Mouse (Mus musculus) MEL (cell line): ENCODE results near the gene Agtr1a. TPM values are rescaled to one million over a fixed set of nuclear protein-coding genes. Genes with fewer than 3 reads are reported as not detected.

ENCODE experiments used
- DNase-seq: peaks from one replicate; pipeline ENCODE4 v3.0.0; 2011; ENCODE audit warnings: low read depth, low spot score
- H3K27ac ChIP-seq: 2 replicates; pipeline ENCODE4 v1.5.1; 2012; ENCODE audit warnings: low read depth, mild to moderate bottlenecking, control low read depth, low read length, moderate library complexity; ENCODE audit not compliant: control insufficient read depth
- H3K27me3 ChIP-seq, 2 experiments: fragments of 150-350 bp in 1 of 2; sonication (generic) in 1 of 2; 2 replicates each; pipeline ENCODE4 v1.6.1; 2012; ENCODE audit warnings: low read length in 2 of 2, mild to moderate bottlenecking in 2 of 2, improper control_type of control experiment in 1 of 2, moderate library complexity in 1 of 2; ENCODE audit not compliant: insufficient read depth in 2 of 2, control insufficient read depth in 1 of 2
- H3K36me3 ChIP-seq, 2 experiments: 2 replicates each; pipeline ENCODE4 v1.6.1; 2012 to 2014; ENCODE audit warnings: low read length in 2 of 2, improper control_type of control experiment in 1 of 2, inconsistent platforms in 1 of 2, mild to moderate bottlenecking in 1 of 2; ENCODE audit not compliant: insufficient read depth in 2 of 2, control insufficient read depth in 1 of 2
- H3K4me1 ChIP-seq, 2 experiments: fragments of 150-350 bp in 1 of 2; sonication (generic) in 1 of 2; 2 replicates each; pipeline ENCODE4 v1.6.1; 2012; ENCODE audit warnings: low read length in 2 of 2, improper control_type of control experiment in 1 of 2, mild to moderate bottlenecking in 1 of 2; ENCODE audit not compliant: insufficient read depth in 2 of 2, control insufficient read depth in 1 of 2
- H3K4me3 ChIP-seq, 2 experiments: fragments of 150-350 bp in 1 of 2; sonication (generic) in 1 of 2; 2 replicates each; pipeline ENCODE4 v1.5.1; 2012; ENCODE audit warnings: low read depth in 2 of 2, low read length in 2 of 2, mild to moderate bottlenecking in 2 of 2, moderate library complexity in 2 of 2, control low read depth in 1 of 2, improper control_type of control experiment in 1 of 2; ENCODE audit not compliant: control insufficient read depth in 1 of 2, insufficient read depth in 1 of 2
- H3K79me2 ChIP-seq: 2 replicates; pipeline ENCODE4 v1.6.1; 2012; ENCODE audit warnings: mild to moderate bottlenecking, low read length, moderate library complexity; ENCODE audit not compliant: control insufficient read depth, poor library complexity, insufficient read depth
- H3K9ac ChIP-seq: 2 replicates; pipeline ENCODE4 v1.6.1; 2012; ENCODE audit warnings: low read depth, mild to moderate bottlenecking, control low read depth, low read length, moderate library complexity; ENCODE audit not compliant: control insufficient read depth, poor library complexity, severe bottlenecking
- H3K9me3 ChIP-seq: fragments of 150-350 bp; sonication (generic); replicated peaks from 2 replicates; pipeline ENCODE4 v1.6.1; 2012; ENCODE audit warnings: mild to moderate bottlenecking, low read length, improper control_type of control experiment, moderate library complexity; ENCODE audit not compliant: insufficient read depth
- CHD1 ChIP-seq: IDR thresholded peaks from 2 replicates; pipeline ENCODE4 v1.6.1; 2012; ENCODE audit warnings: low read depth, mild to moderate bottlenecking, inconsistent platforms, low read length, improper control_type of control experiment
- CHD2 ChIP-seq: IDR thresholded peaks from 2 replicates; pipeline ENCODE4 v1.6.1; 2011; ENCODE audit warnings: low read length, improper control_type of control experiment
- CTCF ChIP-seq, 3 experiments: IDR thresholded peaks in 2 of 3; conservative IDR thresholded peaks in 1 of 3; 2 replicates each; pipeline ENCODE4 v1.5.1; 2011 to 2012; ENCODE audit warnings: low read length in 3 of 3, low read depth in 2 of 3, mild to moderate bottlenecking in 2 of 3, improper control_type of control experiment in 1 of 3, inconsistent platforms in 1 of 3, mixed read lengths in 1 of 3, moderate library complexity in 1 of 3; ENCODE audit not compliant: control insufficient read depth in 1 of 3, insufficient read depth in 1 of 3, poor library complexity in 1 of 3, severe bottlenecking in 1 of 3
- E2F4 ChIP-seq: IDR thresholded peaks from 2 replicates; pipeline ENCODE4 v1.6.1; 2011; ENCODE audit warnings: low read depth, low read length, improper control_type of control experiment, borderline replicate concordance
- EP300 ChIP-seq, 2 experiments: IDR thresholded peaks; 2 replicates each; pipeline ENCODE4 v1.6.1; 2011; ENCODE audit warnings: improper control_type of control experiment in 2 of 2, low read length in 2 of 2, low read depth in 1 of 2, mild to moderate bottlenecking in 1 of 2
- ETS1 ChIP-seq: IDR thresholded peaks from 2 replicates; pipeline ENCODE4 v1.6.1; 2012; ENCODE audit warnings: low read depth, mild to moderate bottlenecking, inconsistent platforms, low read length, improper control_type of control experiment, moderate library complexity
- JUND ChIP-seq: IDR thresholded peaks from 2 replicates; pipeline ENCODE4 v1.6.1; 2011; ENCODE audit warnings: low read depth, mild to moderate bottlenecking, improper control_type of control experiment, low read length
- KAT2A ChIP-seq: conservative IDR thresholded peaks from 2 replicates; pipeline ENCODE4 v1.6.1; 2012; ENCODE audit warnings: low read depth, low read length, improper control_type of control experiment, inconsistent platforms
- MAZ ChIP-seq: IDR thresholded peaks from 2 replicates; pipeline ENCODE4 v1.6.1; 2012; ENCODE audit warnings: low read depth, mild to moderate bottlenecking, inconsistent platforms, low read length, improper control_type of control experiment
- MEF2A ChIP-seq: IDR thresholded peaks from 2 replicates; pipeline ENCODE4 v1.6.1; 2014; ENCODE audit warnings: low read depth, mild to moderate bottlenecking, inconsistent platforms, low read length, improper control_type of control experiment; ENCODE audit not compliant: poor library complexity, insufficient replicate concordance, severe bottlenecking; ENCODE audit errors: extremely low read depth
- MYB ChIP-seq: IDR thresholded peaks from 2 replicates; pipeline ENCODE4 v1.6.1; 2011; ENCODE audit warnings: mild to moderate bottlenecking, low read depth, low read length, improper control_type of control experiment
- NELFE ChIP-seq: IDR thresholded peaks from 2 replicates; pipeline ENCODE4 v1.6.1; 2011; ENCODE audit warnings: low read depth, low read length, improper control_type of control experiment
- NRF1 ChIP-seq: IDR thresholded peaks from 2 replicates; pipeline ENCODE4 v1.6.1; 2014; ENCODE audit warnings: low read depth, mild to moderate bottlenecking, inconsistent platforms, low read length, improper control_type of control experiment, moderate library complexity; ENCODE audit not compliant: poor library complexity, insufficient read depth, severe bottlenecking
- POLR2AphosphoS5 ChIP-seq: IDR thresholded peaks from 2 replicates; pipeline ENCODE4 v1.6.1; 2012; ENCODE audit warnings: low read depth, borderline replicate concordance, mild to moderate bottlenecking, inconsistent platforms, low read length, moderate library complexity, mixed read lengths
- RAD21 ChIP-seq: IDR thresholded peaks from 2 replicates; pipeline ENCODE4 v1.6.1; 2011; ENCODE audit warnings: mild to moderate bottlenecking, low read depth, low read length, improper control_type of control experiment
- SIN3A ChIP-seq: IDR thresholded peaks from 2 replicates; pipeline ENCODE4 v1.6.1; 2012; ENCODE audit warnings: low read length, improper control_type of control experiment, inconsistent platforms
- SMC3 ChIP-seq: IDR thresholded peaks from 2 replicates; pipeline ENCODE4 v1.6.1; 2011; ENCODE audit warnings: low read depth, low read length, improper control_type of control experiment
- TAL1 ChIP-seq: IDR thresholded peaks from 2 replicates; pipeline ENCODE4 v1.6.1; 2012; ENCODE audit warnings: mild to moderate bottlenecking, inconsistent platforms, low read length, moderate library complexity, mixed read lengths
- TBP ChIP-seq: IDR thresholded peaks from 2 replicates; pipeline ENCODE4 v1.8.0; 2011; ENCODE audit warnings: low read depth, low read length, improper control_type of control experiment
- USF2 ChIP-seq, 2 experiments: IDR thresholded peaks; 2 replicates each; pipeline ENCODE4 v1.6.1; 2011 to 2012; ENCODE audit warnings: improper control_type of control experiment in 2 of 2, low read length in 2 of 2, borderline replicate concordance in 1 of 2, inconsistent platforms in 1 of 2, low read depth in 1 of 2, mild to moderate bottlenecking in 1 of 2; ENCODE audit not compliant: insufficient read depth in 1 of 2
- ZC3H11A ChIP-seq: IDR thresholded peaks from 2 replicates; pipeline ENCODE4 v1.6.1; 2012; ENCODE audit warnings: low read depth, mild to moderate bottlenecking, inconsistent platforms, low read length, improper control_type of control experiment
- ZKSCAN1 ChIP-seq: IDR thresholded peaks from 2 replicates; pipeline ENCODE4 v1.6.1; 2012; ENCODE audit warnings: low read depth, mild to moderate bottlenecking, inconsistent platforms, low read length, improper control_type of control experiment, moderate library complexity
- ZMIZ1 ChIP-seq: IDR thresholded peaks from 2 replicates; pipeline ENCODE4 v1.6.1; 2012; ENCODE audit warnings: low read depth, mild to moderate bottlenecking, inconsistent platforms, low read length, improper control_type of control experiment, moderate library complexity
- ZNF384 ChIP-seq: IDR thresholded peaks from 2 replicates; pipeline ENCODE4 v1.6.1; 2012; ENCODE audit warnings: low read depth, mild to moderate bottlenecking, inconsistent platforms, low read length, improper control_type of control experiment
- polyA plus RNA-seq, 2 experiments: library from polyadenylated mRNA; stranded (reverse) in 1 of 2; unstranded in 1 of 2; fragments of >175 nt in 1 of 2; fragments of >200 nt in 1 of 2; gene quantifications; 2 replicates each; pipeline versions ENCODE4 v1.2.1 to v1.2.4; 2012; ENCODE audit warnings: low replicate concordance in 2 of 2, low read depth in 1 of 2; ENCODE audit not compliant: insufficient read length in 2 of 2, insufficient read depth in 1 of 2, missing spikeins in 1 of 2
- total RNA-seq: library from RNA; depleted of rRNA; stranded (reverse); fragments of 300-350 nt; gene quantifications from 2 replicates; pipeline ENCODE4 v1.2.3, GENCODE M21; 2012

The Agtr1a gene
- total and polyA plus RNA-seq, 3 experiments: 2.7 to 3.0 TPM; not detected in 1

DNA sequence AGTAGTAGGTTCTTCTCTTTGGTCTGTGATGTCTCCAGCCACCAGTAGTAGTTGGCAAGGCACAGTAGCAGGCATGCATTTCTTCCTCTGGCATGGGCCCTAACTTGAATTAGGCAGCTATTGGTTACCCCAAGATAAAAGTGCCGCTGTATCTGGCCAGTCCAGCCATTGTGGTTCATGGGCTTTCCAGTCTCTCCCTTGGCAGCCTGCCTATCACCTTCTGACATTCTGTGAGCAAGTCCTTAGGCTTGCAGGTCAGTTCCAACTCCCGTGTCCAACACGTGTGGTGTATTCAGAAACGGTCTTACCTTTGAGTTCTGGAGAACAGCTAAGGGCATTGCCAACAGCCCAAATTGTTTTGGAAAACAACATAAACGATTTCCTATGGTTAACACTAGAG is 3.7 kb upstream of the Agtr1a start (continued):
- TF ChIP-seq ZKSCAN1 (no peak), KAT2A (no peak), TBP (0 out of 2 replicates have a peak, but pooled peaks have one; percentile 41), POLR2AphosphoS5 (no peak), ZC3H11A (no peak), NRF1 (no peak), CHD1 (no peak), ZNF384 (no peak), MYB (peak; percentile 51; the same call in 1 of the 2 replicates), ETS1 (peak; percentile 76), E2F4 (no peak)

DNA sequence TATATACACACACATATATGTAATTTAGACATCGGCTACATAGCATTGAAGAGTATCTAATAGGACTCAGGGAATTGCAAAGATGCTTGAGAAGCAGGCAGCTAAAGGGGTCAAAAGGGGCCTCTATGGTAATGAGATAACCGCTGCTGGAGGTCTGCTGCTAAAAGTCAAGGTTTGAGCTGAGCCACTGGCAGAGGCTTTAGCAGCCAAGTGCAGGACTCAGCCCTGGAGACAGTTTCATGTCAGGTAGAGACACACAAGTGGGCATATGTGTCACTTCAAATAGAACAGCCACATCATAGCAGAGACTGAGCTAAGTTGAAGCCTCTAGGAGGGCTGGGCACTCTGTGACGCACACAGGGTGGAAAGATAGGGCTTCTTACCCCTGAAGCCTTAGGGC is 1.6 kb upstream of the Agtr1a start:
- Histone ChIP-seq H3K9ac (no peak overlapping the region), H3K4me1 (peaks cover 18 to 21% of the 10 kb centered on the region in 2 experiments), H3K4me3 (peak overlapping the region; percentile 44 to 63; a peak in 2 of 4 replicates), H3K27me3 (no peaks in the 10 kb centered on the region), H3K27ac (peak overlapping the region; percentile 22), H3K36me3 (peaks cover 0 to 29% of the 10 kb centered on the region in 2 experiments; a peak in 2 of 4 replicates), H3K79me2 (no peaks in the 10 kb centered on the region; the same call in 1 of the 2 replicates), H3K9me3 (no peaks in the 10 kb centered on the region)
- TF ChIP-seq NRF1 (no peak), MAZ (no peak), KAT2A (no peak), CTCF (IDR thresholded peaks at IDR 0.05 in 2 of 3, conservative IDR thresholded peaks at IDR 0.05 in 1 of 3; ENCODE audit: control insufficient read depth in 1 of 3, insufficient read depth in 1 of 3, low read depth in 2 of 3, low read length in 3 of 3, poor library complexity in 1 of 3, severe bottlenecking in 1 of 3) (no peak), ZC3H11A (no peak), E2F4 (no peak), JUND (no peak), NELFE (no peak), POLR2AphosphoS5 (no peak), SIN3A (no peak), TBP (no peak)
- DNase-seq: peak; percentile 39

- Histone ChIP-seq H3K4me3 (peak overlapping the region; percentile 90 to 96), H3K79me2 (no peaks in the 10 kb centered on the region; the same call in 1 of the 2 replicates), H3K9me3 (no peaks in the 10 kb centered on the region)
Measured at GRCm38 (mm10) chr13:30336913-30337312, 672 bp downstream of the Agtr1a start.

More at GRCm38 (mm10) chr13:30336913-30337312, 672 bp downstream of the Agtr1a start:
- Histone ChIP-seq H3K4me1 (peaks cover 14 to 15% of the 10 kb centered on the region in 2 experiments), H3K27ac (no peak overlapping the region)
- no peak for TF ChIP-seq ZMIZ1
- no peak for TF ChIP-seq E2F4
- no peak for TF ChIP-seq RAD21
- no peak for TF ChIP-seq NRF1
- no peak for TF ChIP-seq CHD2
- TF ChIP-seq ZC3H11A: no peak
- TF ChIP-seq TAL1: no peak
- no peak for TF ChIP-seq POLR2AphosphoS5
- no peak for TF ChIP-seq MEF2A
- no peak for TF ChIP-seq ZNF384
- TF ChIP-seq SMC3: no peak
- TF ChIP-seq MYB: no peak
- TF ChIP-seq ETS1: no peak
- TF ChIP-seq KAT2A: no peak
- no peak for TF ChIP-seq EP300 (IDR thresholded peaks at IDR 0.05; ENCODE audit: low read depth in 1 of 2, low read length in 2 of 2)
- no peak for TF ChIP-seq SIN3A
- no peak for TF ChIP-seq USF2 (IDR thresholded peaks at IDR 0.05; ENCODE audit: borderline replicate concordance in 1 of 2, insufficient read depth in 1 of 2, low read depth in 1 of 2, low read length in 2 of 2)
- TF ChIP-seq, all 39 proteins: peak for 0
- Histone ChIP-seq H3K9ac (peak overlapping the region; percentile 70), H3K27me3 (no peaks in the 10 kb centered on the region), H3K36me3 (peaks cover 0 to 19% of the 10 kb centered on the region in 2 experiments; a peak in 2 of 4 replicates)
- no peak for DNase-seq
